Mouse (Mus musculus) yolk sac, embryonic 10.5 days (tissue): ENCODE data around the gene Pxt1.

Experiments
- DNase-seq: peaks from one replicate; pipeline ENCODE4 v3.0.0-alpha.2; 2017; ENCODE audit warnings: low spot score

Pxt1 gene

DNA sequence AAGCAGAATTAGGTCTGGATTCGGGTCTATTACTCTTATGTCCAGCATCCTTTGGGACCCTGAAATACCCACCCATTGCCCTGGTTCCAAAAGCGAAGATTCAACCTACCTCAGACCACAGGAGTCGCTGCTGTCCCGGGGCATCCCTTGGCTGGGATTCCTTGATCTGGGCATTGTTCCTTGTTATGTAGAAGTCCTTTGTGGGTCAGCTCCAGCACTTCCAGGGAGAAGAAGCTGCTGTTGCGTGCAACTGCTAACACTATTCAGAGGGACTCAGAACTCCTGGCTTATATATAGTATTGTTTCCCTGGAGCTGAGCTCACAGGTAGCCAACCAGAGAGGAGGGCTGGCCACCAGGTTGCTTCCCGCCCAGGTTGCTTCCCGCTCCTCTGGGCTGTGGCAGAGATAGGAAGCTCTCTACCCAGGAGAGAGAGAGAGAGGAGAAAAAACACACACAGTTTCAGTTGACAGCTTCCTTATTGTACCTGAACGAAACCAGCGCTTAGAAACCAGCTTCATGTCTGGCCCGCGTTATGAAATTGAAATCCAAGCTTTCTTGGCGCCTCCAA lies 28.5 kb downstream of the Pxt1 start, which contains the start of gene 4930539E08Rik:
Gene 4930539E08Rik, minus strand, starts transcription at position 265 of the 569 bp plus-strand sequence.
- DNase-seq: no peak

DNA sequence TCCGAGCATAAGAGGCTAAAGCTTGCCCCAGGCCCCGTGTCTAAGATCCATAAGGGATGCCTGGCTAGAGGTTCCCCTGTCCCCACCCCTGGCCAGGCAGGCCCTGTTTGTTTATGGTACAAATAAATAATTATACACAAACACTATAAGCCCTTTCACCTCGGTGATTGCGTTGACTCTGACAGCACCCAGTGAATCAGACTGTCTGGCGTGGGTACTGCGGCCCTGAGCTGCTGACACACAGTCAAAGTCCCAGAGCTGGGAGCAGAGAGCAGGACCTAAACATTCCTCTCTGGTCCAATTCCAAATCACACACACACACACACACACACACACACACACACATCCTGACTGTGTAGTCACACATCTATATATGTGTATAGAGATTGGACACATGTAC lies 29.7 kb downstream of the Pxt1 start:
- DNase-seq: no peak

DNA sequence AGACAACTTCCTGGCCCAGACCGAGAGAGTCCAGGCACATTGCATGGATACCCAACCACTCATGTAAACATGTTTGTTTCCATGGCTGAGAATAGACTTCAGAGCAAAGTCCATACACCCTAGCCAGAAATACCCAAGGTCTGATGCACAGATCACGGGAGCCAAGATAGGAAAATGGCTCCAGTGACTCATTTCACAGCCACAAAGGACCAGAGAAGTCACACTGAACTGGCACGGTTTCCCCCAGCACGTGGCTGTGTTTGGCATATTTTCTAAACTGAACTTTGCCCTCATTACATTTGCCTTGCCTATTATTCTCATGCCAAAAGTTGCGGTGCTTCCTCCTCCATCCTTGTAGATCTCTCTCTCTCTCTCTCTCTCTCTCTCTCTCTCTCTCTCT lies 30.4 kb downstream of the Pxt1 start:
- peak; percentile 25 for DNase-seq

DNA sequence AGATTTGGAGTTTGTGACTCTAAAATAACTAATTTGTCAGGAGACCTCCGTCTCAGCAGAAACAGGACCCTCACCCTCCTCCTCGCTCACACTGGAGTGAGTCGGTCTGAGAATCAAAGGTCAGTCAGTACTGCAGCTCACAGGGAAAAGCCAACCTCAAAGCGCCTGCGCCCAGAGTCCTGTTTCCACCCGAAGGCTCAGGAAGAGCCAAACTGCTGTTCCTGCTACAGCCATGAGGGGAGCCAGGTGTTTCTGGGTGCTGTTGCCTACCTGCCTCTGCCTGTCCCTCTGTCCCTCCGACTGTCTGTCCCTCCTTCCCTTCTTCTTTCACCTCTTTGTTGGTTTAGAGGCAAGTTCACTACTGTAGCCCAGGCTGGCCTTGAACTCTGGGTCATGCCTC lies 33.5 kb downstream of the Pxt1 start:
- DNase-seq: peak; percentile 77

DNA sequence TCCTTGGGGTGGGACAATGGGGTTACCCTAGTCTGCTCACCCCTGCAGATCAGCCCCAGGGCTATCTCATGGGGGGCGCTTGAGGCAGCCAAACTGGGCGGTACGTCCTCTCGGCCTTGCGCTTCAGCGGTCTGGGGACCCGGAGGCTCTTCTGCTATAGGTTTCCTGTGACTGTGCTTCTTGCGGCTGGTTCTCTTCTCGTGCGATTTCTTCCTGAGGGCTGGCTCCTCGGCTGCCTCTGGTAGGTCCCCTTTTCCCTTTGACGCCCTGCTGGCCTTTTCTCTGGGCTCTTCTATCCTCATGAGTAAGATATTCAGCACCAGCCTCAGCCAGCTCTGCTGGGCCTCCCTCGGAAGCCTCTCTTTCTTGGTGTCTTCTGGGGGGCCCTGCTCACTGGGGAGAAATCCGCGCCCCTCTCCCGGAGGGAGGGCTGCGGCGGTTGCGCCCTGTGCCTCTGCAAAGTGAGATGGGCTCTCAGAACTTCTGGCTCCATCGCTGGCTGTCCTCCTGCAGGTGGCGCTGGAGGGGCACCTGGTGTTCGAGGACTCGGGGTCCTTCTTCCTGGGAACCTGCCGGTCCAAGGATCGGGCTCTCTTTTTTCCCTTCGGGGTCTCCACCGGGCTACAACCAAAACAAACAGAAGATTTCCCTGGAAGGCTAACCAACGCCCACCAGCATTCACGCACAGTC lies 34.2 kb downstream of the Pxt1 start:
- DNase-seq: peak; percentile 66

DNA sequence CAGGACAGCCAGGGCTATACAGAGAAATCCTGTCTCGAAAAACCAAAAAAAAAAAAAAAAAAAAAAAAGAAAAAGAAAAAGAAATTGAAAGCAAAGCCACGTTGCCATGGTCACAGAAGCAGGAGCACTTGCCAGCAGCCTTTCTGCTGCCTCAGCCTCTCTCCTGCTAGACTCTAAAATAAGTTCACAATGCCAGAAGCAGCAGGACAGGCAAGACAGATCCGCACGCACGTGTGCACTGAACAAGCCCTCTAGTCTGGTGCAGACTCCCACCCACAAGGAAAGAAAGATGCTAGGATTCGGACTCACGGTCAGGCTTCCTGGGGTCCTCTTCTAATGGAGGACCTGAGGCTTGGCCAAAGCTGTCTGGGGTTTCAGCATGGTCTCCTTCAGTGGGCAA lies 35.7 kb downstream of the Pxt1 start:
- DNase-seq: no peak

DNA sequence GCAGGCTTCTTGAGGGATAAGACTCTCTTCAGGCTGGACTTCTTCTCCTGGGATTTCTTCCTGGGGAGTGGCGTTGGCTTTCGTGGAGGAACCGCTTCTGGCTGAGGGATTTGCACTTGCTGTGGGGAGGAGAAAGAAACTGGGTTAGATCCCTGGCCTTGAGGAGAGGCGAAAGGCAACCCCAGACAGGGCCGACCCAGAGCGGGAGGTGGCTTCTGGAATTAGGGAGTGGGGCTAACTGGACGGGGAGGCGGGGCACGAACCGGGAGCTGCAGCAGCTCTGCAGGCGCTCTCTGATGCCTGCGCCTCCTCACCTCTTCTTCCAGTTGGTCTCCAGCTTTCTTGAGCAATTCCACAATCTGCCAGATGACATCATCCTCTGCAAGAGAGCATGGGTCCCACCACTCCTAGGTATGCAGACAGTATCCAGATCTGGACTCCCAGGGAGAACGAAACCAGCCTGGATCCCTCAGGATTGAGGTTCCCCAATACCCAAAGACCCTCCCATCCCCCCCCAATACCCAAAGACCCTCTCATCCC lies 38.2 kb downstream of the Pxt1 start:
- no peak for DNase-seq

DNA sequence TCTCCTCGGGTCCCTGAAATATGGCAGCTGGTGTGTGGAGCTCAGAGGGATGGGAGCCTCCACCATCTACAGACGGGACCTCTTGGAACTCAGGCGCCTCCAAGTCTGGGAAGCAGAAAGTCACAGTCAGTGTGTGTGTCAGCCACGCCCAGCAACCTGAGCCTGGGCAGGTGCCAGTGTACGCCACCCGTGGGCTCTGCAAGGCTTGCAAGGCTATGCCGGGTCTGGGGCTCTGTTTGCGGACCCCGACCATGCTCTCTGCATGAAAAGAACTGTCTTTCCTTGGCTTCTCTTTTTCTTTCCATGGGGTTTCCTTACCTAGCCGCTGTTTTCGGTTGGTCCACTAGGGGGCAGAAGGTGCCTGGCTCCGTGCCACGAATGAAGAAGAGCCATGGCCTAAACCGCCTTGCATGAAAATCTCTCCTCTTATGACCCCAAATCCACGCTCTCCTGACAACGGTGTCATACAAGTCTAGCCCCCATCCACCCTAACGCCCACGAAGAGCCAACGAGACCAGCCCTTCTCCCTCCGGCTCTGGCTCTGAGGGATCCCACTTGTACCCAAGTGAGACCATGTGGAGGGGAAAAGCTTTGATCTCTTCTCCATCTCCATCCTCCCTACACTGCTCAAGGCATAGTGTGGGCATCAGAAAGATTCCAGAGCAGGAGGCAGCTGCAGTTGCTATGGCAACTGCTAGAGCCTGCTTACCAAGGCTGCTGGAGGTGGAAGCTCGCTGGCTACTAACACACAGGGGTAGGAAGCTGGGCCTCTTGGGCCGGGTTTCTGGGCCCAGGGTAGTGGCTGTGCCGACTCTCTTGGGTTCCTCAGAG lies 38.9 kb downstream of the Pxt1 start:
- no peak for DNase-seq

DNA sequence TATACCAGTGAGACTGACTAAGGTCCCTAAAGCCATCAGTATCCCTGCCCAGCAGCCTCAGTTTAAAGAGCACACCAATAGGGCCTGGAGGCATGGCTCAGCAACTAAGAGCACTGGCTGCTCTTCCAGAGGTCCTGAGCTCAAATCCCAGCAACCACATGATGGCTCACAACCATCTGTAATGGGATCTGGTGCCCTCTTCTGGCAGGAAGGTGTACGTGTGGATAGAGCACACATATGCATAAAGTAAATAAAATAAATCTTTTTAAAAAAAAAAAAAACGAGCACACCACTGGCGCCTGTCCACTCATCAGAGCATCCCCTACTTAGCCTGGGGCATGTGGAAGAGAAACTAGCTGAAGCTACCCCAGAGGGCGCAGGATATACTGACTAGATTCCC lies 42.1 kb downstream of the Pxt1 start:
- no peak for DNase-seq

DNA sequence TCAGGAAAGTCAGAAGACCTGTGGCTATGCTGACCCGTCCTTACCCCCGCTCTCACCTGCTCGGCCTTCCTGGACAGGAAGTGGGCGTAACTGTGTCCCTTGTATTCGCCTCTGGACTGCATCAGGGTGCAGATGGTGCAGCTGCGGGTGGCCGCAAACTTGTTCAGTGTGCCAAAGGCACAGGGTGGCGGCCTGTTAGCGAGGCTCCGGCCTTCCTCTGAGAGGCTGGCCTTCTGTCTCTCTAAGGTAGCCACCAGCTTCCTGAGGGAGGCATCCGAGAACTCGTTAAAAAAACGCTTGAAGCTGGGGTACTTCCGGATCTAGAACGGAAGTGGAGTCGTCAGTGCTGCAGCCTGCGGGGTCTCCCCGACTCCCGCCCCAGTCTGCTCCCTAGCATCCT lies 44.2 kb downstream of the Pxt1 start:
- DNase-seq: no peak

DNA sequence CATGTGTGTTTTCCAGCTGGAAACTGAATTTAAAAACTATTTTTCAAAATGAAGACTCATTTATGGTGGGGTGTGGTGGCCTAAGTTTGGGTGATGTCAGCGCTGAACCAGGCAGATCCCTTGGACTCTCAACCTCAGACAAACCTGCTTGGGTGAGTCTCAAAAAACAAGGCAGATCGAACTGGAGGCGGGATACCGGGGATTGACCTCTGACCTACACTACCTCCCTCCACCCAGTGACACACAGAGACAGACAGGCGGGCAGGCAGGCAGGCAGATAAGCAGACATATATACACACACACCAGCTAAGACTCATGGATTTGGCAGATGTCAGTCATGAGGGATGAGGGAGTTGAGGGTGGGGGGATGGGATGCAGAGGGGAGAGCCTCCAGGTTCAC lies 45.4 kb downstream of the Pxt1 start:
- DNase-seq: peak; percentile 84

DNA sequence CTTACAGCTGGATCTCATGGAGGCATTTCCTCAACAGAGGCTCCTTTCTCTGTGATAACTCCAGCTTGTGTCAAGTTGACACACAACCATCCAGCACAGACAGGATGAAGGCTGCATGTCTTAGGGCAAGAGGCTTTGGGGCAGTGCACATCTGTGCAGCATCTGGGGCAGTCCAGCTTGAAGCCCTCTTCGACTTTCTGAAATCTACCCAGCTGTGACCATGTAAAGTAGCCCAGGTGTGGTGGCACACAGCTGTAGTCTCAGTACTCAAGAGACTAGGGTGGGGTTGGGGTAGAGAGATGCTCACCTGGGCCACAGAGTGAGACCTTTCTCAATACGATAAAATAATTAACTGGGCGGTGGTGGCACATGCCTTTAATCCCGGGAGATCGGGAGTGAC lies 45.8 kb downstream of the Pxt1 start:
- DNase-seq: no peak

DNA sequence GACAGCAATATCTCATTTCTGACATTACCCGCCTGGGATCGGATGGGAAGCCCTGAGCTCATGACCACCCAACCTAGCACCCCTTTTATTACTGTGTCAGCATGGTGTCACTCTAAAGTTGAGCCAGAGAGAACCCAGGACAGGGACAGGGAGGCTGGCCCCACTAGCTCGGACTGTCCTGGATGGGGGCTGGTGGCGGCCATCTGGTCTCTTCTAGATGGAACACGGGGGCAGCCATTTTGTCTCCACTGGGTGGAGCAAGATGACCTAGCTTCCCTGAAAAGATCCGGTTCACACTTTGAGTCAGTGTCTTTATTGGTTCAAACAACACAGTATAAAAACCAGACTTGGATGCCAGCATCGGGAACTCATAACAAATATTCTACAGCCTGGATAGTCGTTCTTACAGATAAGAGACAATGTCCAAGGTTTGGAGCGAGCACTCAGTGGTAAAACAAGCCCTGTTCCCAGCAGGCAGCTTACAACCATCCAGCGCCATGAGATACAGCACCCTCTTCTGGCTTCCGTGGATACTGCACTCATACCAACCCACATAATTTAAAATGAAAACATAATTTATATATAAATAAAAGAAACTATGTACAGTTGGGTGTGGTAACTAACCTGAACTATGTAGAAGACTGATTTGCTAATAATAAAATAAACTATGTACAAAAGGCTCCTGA lies 47.4 kb downstream of the Pxt1 start:
- no peak for DNase-seq

DNA sequence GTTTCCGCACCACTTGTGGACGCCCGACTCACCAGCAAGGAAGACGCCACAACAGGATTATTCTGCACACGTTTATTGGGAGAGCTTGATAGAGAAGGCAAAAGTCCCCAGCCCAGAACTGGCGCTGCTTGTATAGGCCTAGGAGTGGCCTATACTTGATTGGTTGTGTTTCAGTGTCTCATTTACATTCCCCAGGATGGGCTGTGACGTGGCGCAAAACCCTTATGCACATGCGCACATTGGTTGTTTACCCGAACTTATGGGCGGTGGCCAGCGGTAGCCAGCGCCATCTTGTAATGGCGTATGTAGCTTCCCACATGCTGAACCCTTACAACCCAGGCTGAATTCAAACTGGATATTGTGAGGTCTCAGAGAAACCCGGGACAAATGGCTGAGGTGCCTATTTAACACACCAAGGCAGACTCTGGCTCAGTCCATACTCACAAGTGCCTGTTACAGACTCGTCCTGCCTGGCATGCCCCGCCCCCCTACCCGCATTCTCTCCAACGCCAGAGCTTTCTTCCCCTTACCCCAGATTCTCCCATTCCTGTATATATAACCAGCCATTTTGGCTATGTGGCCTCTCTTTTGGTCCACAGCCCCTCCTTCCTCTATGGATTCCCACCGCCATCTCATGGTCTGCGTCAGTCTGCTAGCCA lies 48.3 kb downstream of the Pxt1 start:
- no peak for DNase-seq

DNA sequence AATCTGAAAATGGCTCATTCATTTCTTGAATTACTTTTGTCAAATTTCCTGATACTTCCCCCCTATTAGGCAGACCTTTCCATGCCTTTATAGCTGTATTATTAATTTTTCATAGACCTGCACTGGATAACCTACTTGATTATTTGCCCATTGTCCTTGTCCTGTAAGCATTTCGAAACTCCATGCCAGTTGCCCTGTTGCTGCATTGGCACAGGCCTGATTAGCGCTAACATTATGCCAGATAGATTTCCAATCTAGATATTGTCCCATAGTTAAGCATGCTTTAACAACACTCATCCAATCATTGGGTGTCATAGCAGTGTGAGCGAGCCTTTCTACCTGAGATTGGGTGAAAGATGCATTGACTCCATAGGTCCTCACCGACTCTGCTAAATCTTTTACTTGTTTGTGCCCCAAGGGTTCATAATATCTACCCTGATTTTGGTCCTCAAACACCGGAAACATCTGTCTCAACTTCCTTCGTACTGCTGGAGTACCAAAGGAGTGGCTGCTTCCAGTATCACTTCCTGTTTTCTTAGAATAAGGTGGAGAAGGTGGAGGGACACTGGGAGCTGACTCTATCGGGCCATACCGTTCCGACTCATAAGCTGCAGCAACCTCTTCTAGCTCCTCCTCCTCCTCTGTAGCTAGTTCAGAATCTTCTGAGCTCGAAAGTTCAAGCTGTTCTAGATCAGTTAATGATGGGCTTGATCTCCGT lies 49.4 kb downstream of the Pxt1 start:
- DNase-seq: no peak

DNA sequence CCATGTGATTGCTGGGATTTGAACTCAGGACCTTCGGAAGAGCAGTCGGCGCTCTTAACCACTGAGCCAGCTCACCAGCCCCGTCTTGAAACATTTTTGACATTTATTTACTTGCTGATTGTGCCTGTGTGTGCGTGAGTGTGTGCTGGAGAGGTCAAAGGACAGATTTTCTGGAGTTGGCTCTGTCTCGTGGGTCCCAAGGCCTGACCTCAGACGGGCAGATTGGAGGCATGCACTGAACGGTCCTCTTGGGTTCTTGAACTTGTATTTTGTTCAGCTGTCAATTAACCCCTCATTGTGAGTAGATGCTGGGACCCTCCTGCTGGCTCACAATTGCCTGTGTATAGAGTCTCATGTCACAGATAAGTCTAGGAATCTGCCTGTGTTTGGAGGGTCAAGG lies 57.4 kb downstream of the Pxt1 start:
- peak; percentile 61 for DNase-seq

DNA sequence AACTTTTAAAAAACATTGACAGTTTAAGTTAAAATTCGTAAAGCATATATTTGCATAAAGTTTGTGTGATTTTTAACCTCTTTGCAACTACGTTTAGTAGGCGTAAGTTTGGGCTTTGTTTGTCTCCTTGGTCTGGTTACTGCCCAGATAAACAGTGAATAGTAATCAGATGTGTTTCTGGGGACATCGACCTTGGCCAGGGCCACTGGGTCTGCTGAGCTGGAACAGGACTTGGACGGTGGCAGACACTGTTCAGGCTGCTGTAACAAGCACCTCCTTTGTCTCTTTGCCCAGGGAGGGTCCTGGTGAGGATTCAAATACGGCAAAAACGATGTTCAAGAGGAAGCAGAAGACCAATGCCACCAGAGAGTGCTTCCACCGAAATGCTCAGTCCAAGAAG lies 58.4 kb downstream of the Pxt1 start:
- no peak for DNase-seq
